Mouse (Mus musculus) embryonic facial prominence, embryonic 13.5 days (tissue): ENCODE results near the gene a. TPM values are rescaled to one million over a fixed set of nuclear protein-coding genes. Genes with fewer than 3 reads are reported as not detected.

Experiments used
- ATAC-seq: fragments of 200-750 bp; cut with Nextera tagmentation; 2 replicates; pipeline ENCODE4 v1.8.0; 2017; ENCODE audit warnings: low read depth; ENCODE audit not compliant: insufficient number of reproducible peaks, insufficient read depth, low FRiP score, low TSS enrichment
- H3K27ac ChIP-seq: fragments of 300-500 bp; sonication (generic); 2 replicates; pipeline ENCODE4 v1.5.1; 2015; ENCODE audit warnings: moderate library complexity, mild to moderate bottlenecking, inconsistent platforms
- H3K27me3 ChIP-seq: fragments of 300-500 bp; sonication (generic); 2 replicates; pipeline ENCODE4 v1.6.1; 2015; ENCODE audit warnings: mild to moderate bottlenecking, inconsistent platforms
- H3K36me3 ChIP-seq: fragments of 300-500 bp; sonication (generic); 2 replicates; pipeline ENCODE4 v1.6.1; 2015; ENCODE audit warnings: mild to moderate bottlenecking, inconsistent platforms
- H3K4me1 ChIP-seq: fragments of 300-500 bp; sonication (generic); 2 replicates; pipeline ENCODE4 v1.6.1; 2015; ENCODE audit warnings: inconsistent platforms
- H3K4me2 ChIP-seq: fragments of 300-500 bp; sonication (generic); 2 replicates; pipeline ENCODE4 v1.6.1; 2015; ENCODE audit warnings: moderate library complexity, mild to moderate bottlenecking, inconsistent platforms
- H3K4me3 ChIP-seq: fragments of 300-500 bp; sonication (generic); 2 replicates; pipeline ENCODE4 v1.5.1; 2015; ENCODE audit warnings: mild to moderate bottlenecking, inconsistent platforms
- H3K9ac ChIP-seq: fragments of 300-500 bp; sonication (generic); 2 replicates; pipeline ENCODE4 v1.6.1; 2015; ENCODE audit warnings: mild to moderate bottlenecking, inconsistent platforms
- H3K9me3 ChIP-seq: fragments of 300-500 bp; sonication (generic); 2 replicates; pipeline ENCODE4 v1.6.1; 2016; ENCODE audit warnings: inconsistent platforms
- whole genome bisulfite sequencing: fragments of 180-500 bp; shearing (Covaris S2); methylation state at CpG from one replicate; pipeline ENCODE4 v1.1.7; 2015; ENCODE audit warnings: mixed read lengths; 5-methylcytosine and 5-hydroxymethylcytosine counted together
- polyA plus RNA-seq: library from polyadenylated mRNA; unstranded; fragments of >200 nt; fragmentation: Nextera tagmentation; extraction: Ambion mirVana; gene quantifications from 2 replicates; pipeline ENCODE4 v1.2.1, GENCODE M21; 2015

The a gene
- polyA plus RNA-seq, 1 experiment from 2014 or later, result 23.5 TPM

DNA sequence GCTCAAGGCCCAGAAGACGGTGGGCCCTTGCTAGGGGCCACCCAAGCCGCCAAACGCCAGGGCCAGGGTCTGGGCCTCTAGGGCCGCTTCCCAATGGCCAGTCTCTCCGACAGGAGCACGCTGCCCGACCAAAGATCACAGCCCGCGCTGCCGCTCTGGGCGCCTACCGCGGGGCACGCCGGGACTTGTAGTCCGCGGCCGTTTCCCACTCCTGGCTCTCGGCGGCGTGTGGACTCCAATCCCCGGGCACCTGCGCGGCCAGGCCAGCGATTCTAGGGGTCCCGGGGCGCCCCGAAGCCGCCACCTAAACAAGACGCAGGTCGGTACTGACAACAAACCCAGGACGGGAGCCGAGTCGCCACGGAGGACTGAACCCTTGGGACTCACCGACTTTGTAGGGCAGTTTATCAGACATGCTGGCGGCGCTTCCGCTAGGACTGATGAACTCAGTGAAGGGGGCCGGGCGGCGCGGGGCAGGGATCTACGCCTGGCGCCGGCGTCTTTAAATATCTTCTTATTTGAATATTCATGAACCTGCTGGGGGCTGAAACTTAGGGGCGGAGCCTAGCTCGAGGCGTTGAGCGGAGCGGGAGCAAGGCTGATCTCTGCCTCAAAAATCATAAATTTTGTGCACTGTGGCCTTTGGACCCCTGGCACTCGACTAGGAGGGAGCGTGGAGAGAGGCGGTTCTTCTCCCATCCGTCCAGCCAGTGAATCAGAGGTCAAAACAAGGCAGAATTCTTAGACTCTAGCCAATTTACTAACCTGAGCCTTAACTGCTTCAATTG, 283.0 kb downstream of the a start, which contains the start of gene Ahcy:
TSS of gene Ahcy (minus strand) at position 520 of the 788 bp plus-strand sequence.
- Histone ChIP-seq H3K4me3 (peak within 1 kb of the TSS; percentile 75), H3K36me3 (no peaks in the 10 kb centered on the region), H3K4me1 (peaks cover 26% of the 10 kb centered on the region), H3K9ac (peak within 1 kb of the TSS; percentile 90), H3K9me3 (no peaks in the 10 kb centered on the region), H3K27me3 (no peaks in the 10 kb centered on the region), H3K27ac (peak within 1 kb of the TSS; percentile 86), H3K4me2 (peak within 1 kb of the TSS; percentile 74)
- WGBS, result under 1% methylated on average over 56 of the region's 56 CpGs
- peak; percentile 88 for ATAC-seq

DNA sequence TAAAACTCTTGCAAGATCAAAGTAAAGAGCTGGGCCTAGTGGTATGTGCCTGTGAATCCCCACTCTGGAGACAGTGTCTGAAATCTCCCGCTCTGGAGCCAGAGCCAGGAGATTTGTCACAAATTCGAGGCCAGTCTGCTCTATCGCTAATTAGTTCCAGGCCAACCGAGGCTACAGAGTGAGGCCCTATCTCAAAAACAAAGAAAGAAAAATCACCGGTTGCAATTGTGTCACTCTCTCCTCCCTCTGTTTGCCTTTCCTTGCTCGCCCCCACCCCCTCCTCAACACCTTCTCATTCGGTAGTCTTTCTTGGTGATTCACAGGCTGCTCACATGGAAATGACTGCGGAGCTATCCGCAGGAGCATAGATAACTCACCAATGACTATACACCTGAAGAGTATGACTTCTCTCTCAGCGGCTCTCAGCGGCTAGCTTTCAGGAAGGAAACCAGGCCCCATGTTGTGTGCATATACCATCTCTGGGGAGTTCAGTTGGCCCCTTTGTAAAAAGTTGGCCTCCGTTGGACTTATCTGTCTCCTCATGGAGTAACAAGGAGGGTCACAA, 283.6 kb downstream of the a start:
- Histone ChIP-seq H3K9ac (peak overlapping the region; percentile 90), H3K27ac (peak overlapping the region; percentile 86), H3K4me3 (peak overlapping the region; percentile 75), H3K36me3 (no peaks in the 10 kb centered on the region), H3K27me3 (no peaks in the 10 kb centered on the region), H3K9me3 (no peaks in the 10 kb centered on the region), H3K4me1 (peaks cover 26% of the 10 kb centered on the region), H3K4me2 (peak overlapping the region; percentile 74)
- WGBS, result 19% methylated on average over 12 of the region's 12 CpGs
- no peak; the same call in 1 of the 2 replicates for ATAC-seq

DNA sequence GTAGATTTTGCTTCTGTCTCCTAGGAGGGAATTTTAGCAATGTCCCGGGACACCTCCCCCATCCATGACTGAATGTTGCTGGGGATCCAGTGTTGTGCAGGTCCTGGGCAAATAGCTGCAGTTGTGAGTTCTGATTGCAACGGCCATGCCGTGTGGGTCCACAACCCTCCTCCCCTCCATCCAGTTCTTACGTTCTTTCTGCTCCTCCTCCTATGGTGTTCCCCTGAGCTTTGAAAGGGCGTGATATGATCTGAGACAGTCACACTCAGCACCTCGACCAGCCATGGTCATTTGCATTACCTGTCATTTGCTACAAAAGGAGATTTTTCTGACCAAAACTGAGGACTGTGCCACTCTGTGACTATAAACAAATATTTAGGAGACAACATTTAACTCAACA, 284.4 kb downstream of the a start:
- Histone ChIP-seq H3K4me3 (no peak overlapping the region), H3K36me3 (no peaks in the 10 kb centered on the region)

DNA sequence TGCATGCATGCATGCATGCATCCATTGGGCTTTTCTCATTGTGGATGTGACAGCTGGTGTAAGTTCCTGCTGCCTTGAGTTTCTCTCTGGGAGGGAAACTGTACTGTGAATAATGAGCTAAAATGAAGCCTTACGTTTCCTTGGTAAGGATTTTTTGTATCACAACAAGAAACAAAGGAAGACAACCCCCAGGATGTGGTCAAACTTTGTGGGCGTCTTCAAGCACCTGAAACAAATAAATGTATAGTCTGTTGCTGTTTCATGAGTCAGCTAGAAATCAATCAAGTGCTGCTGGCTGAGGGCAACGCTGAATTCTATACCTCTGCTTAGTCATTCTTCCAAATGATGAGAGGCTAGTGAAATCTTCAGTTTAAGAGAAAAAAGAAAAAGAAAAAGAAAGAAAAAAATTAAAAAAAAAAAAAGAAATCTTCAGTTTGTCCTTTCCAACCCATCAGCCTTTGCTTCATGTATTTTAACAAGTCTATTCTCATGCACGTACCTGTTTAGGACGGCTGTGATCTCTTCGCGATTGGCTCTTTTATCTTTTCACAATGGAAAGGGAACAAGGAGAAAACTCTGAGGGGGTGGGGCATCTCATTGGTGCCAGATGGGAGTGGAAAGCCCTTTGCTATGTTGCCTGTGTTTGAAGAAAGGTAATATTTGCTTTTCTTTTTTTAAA, 288.4 kb downstream of the a start:
- Histone ChIP-seq H3K4me1 (peaks cover 8% of the 10 kb centered on the region), H3K36me3 (no peaks in the 10 kb centered on the region), H3K9me3 (no peaks in the 10 kb centered on the region), H3K4me2 (no peak overlapping the region), H3K27ac (no peak overlapping the region), H3K4me3 (no peak overlapping the region), H3K9ac (no peak overlapping the region), H3K27me3 (no peaks in the 10 kb centered on the region)
- WGBS, result 27% methylated on average over 7 of the region's 7 CpGs
- ATAC-seq, result no peak

More for the DNA sequence above, 284.4 kb downstream of the a start:
- Histone ChIP-seq H3K4me2 (no peak overlapping the region; the same call in 1 of the 2 replicates), H3K4me1 (peaks cover 23% of the 10 kb centered on the region), H3K9me3 (no peaks in the 10 kb centered on the region), H3K9ac (no peak overlapping the region), H3K27me3 (no peaks in the 10 kb centered on the region), H3K27ac (no peak overlapping the region)
- 85% methylated on average over 6 of the region's 6 CpGs for WGBS
- ATAC-seq, result no peak

DNA sequence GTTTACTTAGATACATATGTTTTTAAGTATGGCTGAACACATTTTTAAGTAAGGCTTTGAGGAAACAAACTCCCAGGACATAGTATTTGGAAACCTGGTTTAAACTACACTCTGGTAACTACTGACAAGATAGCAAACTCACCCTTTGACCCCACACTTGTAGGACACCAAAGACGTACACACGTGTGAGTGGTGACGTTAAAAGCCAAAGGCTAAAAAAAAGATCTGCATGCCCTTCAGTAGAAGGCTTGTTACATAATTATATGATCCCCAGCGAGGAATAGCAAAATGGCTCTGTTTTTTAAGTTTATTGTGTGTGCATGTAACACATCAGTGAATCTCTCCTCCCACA, 289.0 kb downstream of the a start:
- H3K9me3 ChIP-seq, result no peaks in the 10 kb centered on the region

DNA sequence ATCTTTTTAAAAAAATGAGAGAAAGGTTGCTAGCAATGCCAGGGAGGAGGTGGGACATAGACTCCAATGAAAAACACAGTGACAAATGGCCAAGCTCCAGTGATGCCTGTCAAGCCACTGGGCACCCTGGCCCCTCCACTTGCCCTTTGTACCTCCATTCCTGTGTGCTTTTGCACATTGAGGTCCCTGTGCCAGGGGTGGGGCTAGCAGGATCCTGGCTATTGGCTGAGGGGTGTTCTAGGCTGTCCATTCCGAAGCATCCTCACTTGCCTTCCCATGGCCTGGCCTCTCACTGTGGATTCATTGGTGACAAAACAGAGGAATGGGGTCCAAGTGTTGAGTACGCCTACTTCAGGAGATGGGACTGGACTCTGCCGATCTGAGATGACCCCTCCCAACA, 289.9 kb downstream of the a start:
- Histone ChIP-seq H3K9ac (no peak overlapping the region), H3K9me3 (no peaks in the 10 kb centered on the region), H3K4me2 (no peak overlapping the region), H3K4me3 (no peak overlapping the region), H3K4me1 (no peaks in the 10 kb centered on the region; the same call in 1 of the 2 replicates), H3K27me3 (no peaks in the 10 kb centered on the region), H3K27ac (no peak overlapping the region), H3K36me3 (no peaks in the 10 kb centered on the region)
- no peak for ATAC-seq
- 84% methylated on average over 3 of the region's 3 CpGs for WGBS

More for the DNA sequence above, 289.0 kb downstream of the a start:
- no peak for ATAC-seq
- Histone ChIP-seq H3K27me3 (no peaks in the 10 kb centered on the region), H3K4me2 (no peak overlapping the region), H3K27ac (no peak overlapping the region), H3K4me3 (no peak overlapping the region), H3K36me3 (no peaks in the 10 kb centered on the region), H3K4me1 (peaks cover 3% of the 10 kb centered on the region), H3K9ac (no peak overlapping the region)
- WGBS, result 59% methylated on average over 4 of the region's 4 CpGs

DNA sequence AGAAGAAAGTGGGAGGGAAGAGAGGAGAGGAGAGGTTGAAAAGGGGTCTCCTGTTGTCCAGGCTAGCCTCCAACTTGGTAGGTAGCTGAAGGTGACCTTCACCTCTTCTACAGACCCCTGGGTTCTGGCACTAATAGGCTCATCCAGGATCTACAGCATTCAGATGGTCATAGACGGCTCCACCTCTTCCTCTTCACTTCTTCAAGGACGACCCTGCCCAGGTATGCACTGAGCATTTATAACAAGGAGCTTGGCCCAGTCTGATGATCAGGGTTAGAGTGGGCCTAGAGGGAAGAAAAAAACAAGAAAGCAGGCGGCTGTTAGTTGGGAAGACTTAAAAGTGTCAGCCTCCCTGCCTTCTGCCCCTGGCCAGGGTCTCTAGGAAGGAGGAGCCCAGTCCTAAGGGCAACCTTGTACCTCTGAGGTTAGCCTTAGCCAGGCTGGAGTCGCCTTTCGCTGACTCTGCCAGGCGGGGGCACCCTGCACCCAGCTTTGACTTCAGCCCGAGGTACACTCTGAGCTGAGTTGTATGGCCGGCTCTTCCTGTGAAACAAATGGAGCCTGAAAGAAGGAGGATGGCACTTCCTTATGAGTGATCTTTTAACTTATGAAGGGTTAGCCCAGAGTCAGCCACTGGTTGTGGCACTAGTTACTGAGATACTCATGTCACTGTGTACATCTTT, 291.1 kb downstream of the a start:
- ATAC-seq, result 0 out of 2 replicates have a peak, but pooled peaks have one; percentile 37
- Histone ChIP-seq H3K27me3 (no peaks in the 10 kb centered on the region), H3K9ac (no peak overlapping the region), H3K9me3 (no peaks in the 10 kb centered on the region), H3K36me3 (no peaks in the 10 kb centered on the region), H3K27ac (no peak overlapping the region), H3K4me3 (no peak overlapping the region), H3K4me2 (no peak overlapping the region), H3K4me1 (no peaks in the 10 kb centered on the region; the same call in 1 of the 2 replicates)
- WGBS, result 18% methylated on average over 8 of the region's 8 CpGs

DNA sequence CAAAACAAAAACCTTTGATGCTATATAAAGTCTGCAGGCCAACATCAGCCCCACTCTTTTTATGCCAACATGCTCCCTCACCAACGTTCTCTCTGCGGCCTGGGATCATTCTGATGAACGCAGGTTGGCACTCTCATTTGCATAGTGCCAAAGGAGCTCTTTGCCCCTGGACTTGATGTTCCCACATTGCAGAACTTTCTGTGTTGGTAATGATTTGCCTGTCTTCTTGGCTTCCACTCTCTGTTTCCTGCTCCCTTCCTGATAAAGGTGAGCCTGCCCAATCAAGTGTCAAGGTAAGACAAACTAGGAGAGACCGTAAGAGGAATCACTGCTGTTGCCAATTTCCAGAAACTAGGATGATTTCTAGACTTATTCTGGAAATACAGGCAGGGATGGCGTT, 293.3 kb downstream of the a start:
- Histone ChIP-seq H3K9ac (no peak overlapping the region), H3K27ac (no peak overlapping the region), H3K27me3 (no peaks in the 10 kb centered on the region), H3K4me3 (no peak overlapping the region), H3K36me3 (no peaks in the 10 kb centered on the region), H3K4me2 (no peak overlapping the region), H3K4me1 (no peaks in the 10 kb centered on the region), H3K9me3 (no peaks in the 10 kb centered on the region)
- ATAC-seq, result no peak
- WGBS, result 91% methylated on average over 5 of the region's 5 CpGs

DNA sequence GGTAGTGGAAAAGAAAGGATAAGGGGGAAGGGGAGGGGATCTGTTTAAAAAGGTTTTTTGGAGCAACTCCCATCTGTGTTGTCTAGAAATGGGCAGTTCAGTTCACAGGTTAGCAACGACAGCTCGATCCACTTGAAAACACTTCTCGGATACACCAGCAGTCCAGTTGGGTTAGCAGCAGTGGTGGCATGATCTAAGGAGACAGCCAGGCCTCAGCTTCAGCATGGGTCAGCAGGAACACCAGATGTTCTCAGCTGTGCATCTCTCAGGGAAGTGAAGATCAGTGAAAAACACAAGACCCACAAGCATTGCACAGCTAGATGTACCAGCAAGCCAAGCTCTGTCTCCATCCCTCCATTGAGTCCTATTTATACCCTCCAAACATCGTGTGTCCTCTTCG, 295.1 kb downstream of the a start:
- Histone ChIP-seq H3K27ac (no peak overlapping the region), H3K9ac (no peak overlapping the region), H3K36me3 (no peaks in the 10 kb centered on the region), H3K9me3 (no peaks in the 10 kb centered on the region), H3K27me3 (no peaks in the 10 kb centered on the region), H3K4me2 (no peak overlapping the region), H3K4me3 (no peak overlapping the region), H3K4me1 (0 out of 2 replicates have a peak, but pooled peaks cover 4% of the 10 kb centered on the region)
- 85% methylated on average over 5 of the region's 5 CpGs for WGBS
- ATAC-seq, result no peak

DNA sequence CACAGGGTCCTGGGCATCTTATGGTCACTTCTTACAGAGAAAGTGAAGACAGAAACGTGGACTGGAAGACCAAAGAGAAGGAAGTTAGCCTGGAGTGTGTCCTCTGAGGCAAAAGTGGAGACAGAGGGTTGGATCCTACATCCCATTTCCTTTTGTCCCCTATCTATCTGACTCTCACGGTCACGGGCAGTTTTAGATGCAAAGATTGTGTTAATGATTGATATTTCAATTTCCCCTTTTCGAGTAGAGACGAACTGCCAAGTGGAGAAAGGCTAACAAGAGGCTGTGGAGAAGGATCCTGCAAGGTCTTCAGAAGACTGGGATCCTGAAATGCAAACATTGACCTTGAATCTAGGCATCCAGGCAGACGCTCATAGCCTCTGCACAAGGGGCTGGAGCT, 297.1 kb downstream of the a start:
- no peaks in the 10 kb centered on the region for H3K27me3 ChIP-seq
- 0 out of 2 replicates have a peak, but pooled peaks cover 4% of the 10 kb centered on the region for H3K4me1 ChIP-seq
- H3K9ac ChIP-seq, result no peak overlapping the region
- H3K36me3 ChIP-seq, result no peaks in the 10 kb centered on the region
- H3K4me3 ChIP-seq, result no peak overlapping the region
- 83% methylated on average over 6 of the region's 6 CpGs for WGBS
- no peak overlapping the region for H3K27ac ChIP-seq
- H3K4me2 ChIP-seq, result no peak overlapping the region
- H3K9me3 ChIP-seq, result no peaks in the 10 kb centered on the region
- ATAC-seq, result no peak
